Mouse (Mus musculus) mesoderm, embryonic 11.5 days (tissue): ENCODE results near the gene Itpr1.

Experiments used
- DNase-seq: peaks from one replicate; pipeline ENCODE4 v3.0.0-alpha.2; 2012; ENCODE audit warnings: low read depth, low spot score

The Itpr1 gene

GRCm38 (mm10) chr6:108325400-108325799, 112.5 kb downstream of the Itpr1 start:
- no peak for DNase-seq

GRCm38 (mm10) chr6:108325948-108326411, 113.1 kb downstream of the Itpr1 start:
- DNase-seq = no peak

- DNase-seq = no peak
Measured at GRCm38 (mm10) chr6:108326751-108327161, 113.9 kb downstream of the Itpr1 start.

GRCm38 (mm10) chr6:108327561-108327960, 114.7 kb downstream of the Itpr1 start:
- DNase-seq = no peak

- DNase-seq = no peak
Measured at GRCm38 (mm10) chr6:108328296-108328695, 115.4 kb downstream of the Itpr1 start.

GRCm38 (mm10) chr6:108330461-108330860, 117.6 kb downstream of the Itpr1 start:
- DNase-seq = no peak

- DNase-seq = no peak
Measured at GRCm38 (mm10) chr6:108331268-108331667, 118.4 kb downstream of the Itpr1 start.

- DNase-seq = no peak
Measured at GRCm38 (mm10) chr6:108334059-108334458, 121.2 kb downstream of the Itpr1 start.

- DNase-seq = no peak
Measured at GRCm38 (mm10) chr6:108335202-108335823, 122.4 kb downstream of the Itpr1 start.

GRCm38 (mm10) chr6:108336506-108336905, 123.6 kb downstream of the Itpr1 start:
- no peak for DNase-seq

- DNase-seq = no peak
Measured at GRCm38 (mm10) chr6:108337289-108337688, 124.4 kb downstream of the Itpr1 start.

GRCm38 (mm10) chr6:108338362-108338761, 125.5 kb downstream of the Itpr1 start:
- DNase-seq = no peak

- no peak for DNase-seq
Measured at GRCm38 (mm10) chr6:108342989-108343388, 130.1 kb downstream of the Itpr1 start.

GRCm38 (mm10) chr6:108343781-108344310, 130.9 kb downstream of the Itpr1 start:
- DNase-seq = no peak

GRCm38 (mm10) chr6:108350801-108351200, 137.9 kb downstream of the Itpr1 start:
- no peak for DNase-seq

- DNase-seq = no peak
Measured at GRCm38 (mm10) chr6:108351998-108352397, 139.1 kb downstream of the Itpr1 start.

GRCm38 (mm10) chr6:108367412-108367811, 154.5 kb downstream of the Itpr1 start:
- DNase-seq = peak; percentile 6

GRCm38 (mm10) chr6:108369031-108369430, 156.1 kb downstream of the Itpr1 start:
- DNase-seq = no peak

GRCm38 (mm10) chr6:108371347-108371893, 158.5 kb downstream of the Itpr1 start:
- no peak for DNase-seq

- DNase-seq = no peak
Measured at GRCm38 (mm10) chr6:108374019-108374418, 161.1 kb downstream of the Itpr1 start.

- no peak for DNase-seq
Measured at GRCm38 (mm10) chr6:108379041-108379440, 166.1 kb downstream of the Itpr1 start.

GRCm38 (mm10) chr6:108380209-108380608, 167.3 kb downstream of the Itpr1 start:
- DNase-seq = no peak

- no peak for DNase-seq
Measured at GRCm38 (mm10) chr6:108390624-108391324, 177.9 kb downstream of the Itpr1 start.
